Mouse (Mus musculus): ENCODE results near the gene Pgm3. TPM values are rescaled to one million over a fixed set of nuclear protein-coding genes. Genes with fewer than 3 reads are reported as not detected.

The Pgm3 gene
- total RNA-seq (2023) = 10 to 100 TPM; 13.4 to 17.8 TPM

DNA sequence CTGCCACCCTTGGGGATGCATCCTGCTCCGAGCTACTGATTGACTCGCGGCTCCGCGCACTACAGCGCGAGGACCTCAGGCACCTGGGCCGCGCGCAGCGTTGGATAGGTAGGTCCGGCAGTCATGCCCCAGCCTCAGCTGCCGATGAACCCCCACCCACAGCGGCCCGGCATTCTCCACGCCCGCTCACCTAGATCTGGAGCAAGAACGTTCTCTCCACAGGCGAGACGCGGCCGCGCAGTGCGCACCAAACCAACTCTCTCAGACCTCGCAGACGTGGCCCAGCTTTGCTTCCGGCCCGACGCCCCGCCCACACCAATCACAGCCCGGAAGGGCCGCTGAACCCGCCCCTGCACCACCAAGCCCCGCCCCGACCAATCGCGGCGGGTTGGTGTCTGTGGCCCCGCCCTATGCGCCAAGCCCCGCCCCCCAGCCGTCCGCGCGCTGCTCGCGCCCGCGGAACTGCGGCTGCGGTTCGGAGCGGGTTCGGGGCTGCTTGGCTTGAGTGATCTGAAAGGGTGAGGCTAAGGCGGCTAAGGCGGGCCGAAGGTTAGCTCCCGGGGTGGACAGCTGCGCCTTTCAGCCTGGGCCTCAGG, at the start of gene Pgm3, which contains the start of gene Rwdd2a:
Pgm3 (minus strand) TSS at position 303 of the 596 bp plus-strand sequence.
Rwdd2a (plus strand) TSS at position 452 of the 596 bp plus-strand sequence.

Other genes with a start within 250 kb of the Pgm3 start
- 1 to 10 TPM; 5.5 to 7.9 TPM for gene Ube2cbp, start 106.9 kb downstream of the Pgm3 start, total RNA-seq (2023)
- 100 to 1,000 TPM in 1 of 2 experiments, 10 to 100 TPM in 1; 92.2 to 108 TPM for gene Dop1a, start 104.7 kb downstream of the Pgm3 start, total RNA-seq (2023)
- 1 to 10 TPM; 1.9 to 2.4 TPM for gene Rwdd2a, start 149 bp upstream of the Pgm3 start, total RNA-seq (2023)
- gene Me1, start 124.1 kb upstream of the Pgm3 start, total RNA-seq (2023) = not detected
- gene Prss35, start 171.8 kb upstream of the Pgm3 start, total RNA-seq (2023) = not detected

All from T-cell, adult 66 days (primary cell).